Mouse (Mus musculus): ENCODE measurements around the gene Espl1.

The Espl1 gene

GRCm38 (mm10) chr15:102273982-102274716 is 21.9 kb upstream of the Espl1 start:
- DNase-seq (ENCODE audit: low spot score), result no peak

- no peak for DNase-seq (ENCODE audit: low spot score)
Measured at GRCm38 (mm10) chr15:102278726-102279091, 17.4 kb upstream of the Espl1 start.

- DNase-seq (ENCODE audit: low spot score), result peak; percentile 93
Measured at GRCm38 (mm10) chr15:102279092-102279782, 16.8 kb upstream of the Espl1 start, which contains the start of gene Mfsd5. Gene Mfsd5, plus strand, starts transcription at chr15:102279454.

GRCm38 (mm10) chr15:102279783-102280520 is 16.1 kb upstream of the Espl1 start:
- DNase-seq (ENCODE audit: low spot score), result no peak

- no peak for DNase-seq (ENCODE audit: low spot score)
Measured at GRCm38 (mm10) chr15:102280623-102281022, 15.4 kb upstream of the Espl1 start.

- no peak for DNase-seq (ENCODE audit: low spot score)
Measured at GRCm38 (mm10) chr15:102282463-102283292, 13.4 kb upstream of the Espl1 start.

GRCm38 (mm10) chr15:102283648-102284047 is 12.4 kb upstream of the Espl1 start:
- DNase-seq (ENCODE audit: low spot score), result no peak

GRCm38 (mm10) chr15:102287395-102287794 is 8.7 kb upstream of the Espl1 start:
- peak; percentile 77 for DNase-seq (ENCODE audit: low spot score)

GRCm38 (mm10) chr15:102296368-102297006 is 421 bp downstream of the Espl1 start:
- DNase-seq (ENCODE audit: low spot score), result no peak

GRCm38 (mm10) chr15:102302542-102302941 is 6.5 kb downstream of the Espl1 start:
- DNase-seq (ENCODE audit: low spot score), result no peak

GRCm38 (mm10) chr15:102308717-102309116 is 12.7 kb downstream of the Espl1 start:
- DNase-seq (ENCODE audit: low spot score), result no peak

- DNase-seq (ENCODE audit: low spot score), result peak; percentile 25
Measured at GRCm38 (mm10) chr15:102310074-102310845, 14.2 kb downstream of the Espl1 start.

GRCm38 (mm10) chr15:102311489-102311888 is 15.4 kb downstream of the Espl1 start:
- DNase-seq (ENCODE audit: low spot score), result no peak

- DNase-seq (ENCODE audit: low spot score), result no peak
Measured at GRCm38 (mm10) chr15:102315292-102315691, 19.2 kb downstream of the Espl1 start.

GRCm38 (mm10) chr15:102316263-102316662 is 20.2 kb downstream of the Espl1 start:
- DNase-seq (ENCODE audit: low spot score), result peak; percentile 73

- no peak for DNase-seq (ENCODE audit: low spot score)
Measured at GRCm38 (mm10) chr15:102324654-102325473, 28.8 kb downstream of the Espl1 start.

- DNase-seq (ENCODE audit: low spot score), result peak; percentile 94
Measured at GRCm38 (mm10) chr15:102326022-102326576, 30.0 kb downstream of the Espl1 start, which contains the start of gene Pfdn5. Gene Pfdn5, plus strand, starts transcription at chr15:102326116.

GRCm38 (mm10) chr15:102326892-102327291 is 30.8 kb downstream of the Espl1 start:
- DNase-seq (ENCODE audit: low spot score), result no peak

GRCm38 (mm10) chr15:102331610-102332015 is 35.5 kb downstream of the Espl1 start, which contains the start of gene Myg1:
Gene Myg1, plus strand, starts transcription at chr15:102331709.
- peak; percentile 96 for DNase-seq (ENCODE audit: low spot score)

Measured in embryo, embryonic 10 days (tissue).